Mouse (Mus musculus) ES-Bruce4 (cell line): ENCODE results near the gene Hcn2.

ENCODE experiments used
- CTCF ChIP-seq: IDR thresholded peaks from one replicate; pipeline ENCODE4 v1.8.1; 2011; ENCODE audit warnings: low read depth, low read length
- EP300 ChIP-seq: IDR thresholded peaks from 2 replicates; pipeline ENCODE4 v1.6.1; 2011; ENCODE audit warnings: low read depth, low read length; ENCODE audit not compliant: insufficient read depth
- POLR2A ChIP-seq: IDR thresholded peaks from one replicate; pipeline ENCODE4 v1.8.1; 2011; ENCODE audit warnings: low read length; ENCODE audit not compliant: insufficient read depth

GRCm38 (mm10) chr10:79745898-79746773 lies 29.7 kb downstream of the Hcn2 start, which contains the start of gene Polrmt:
- no peak for TF ChIP-seq CTCF
- TF ChIP-seq POLR2A, result peak; percentile 34
- TF ChIP-seq EP300, result no peak
